Mouse (Mus musculus) MEL (cell line): ENCODE data around the gene Phxr2. TPM values are rescaled to one million over a fixed set of nuclear protein-coding genes. Genes with fewer than 3 reads are reported as not detected.

ENCODE experiments used
- DNase-seq: peaks from one replicate; pipeline ENCODE4 v3.0.0; 2011; ENCODE audit warnings: low read depth, low spot score
- H3K27ac ChIP-seq: 2 replicates; pipeline ENCODE4 v1.5.1; 2012; ENCODE audit warnings: low read depth, mild to moderate bottlenecking, control low read depth, low read length, moderate library complexity; ENCODE audit not compliant: control insufficient read depth
- H3K27me3 ChIP-seq, 2 experiments: fragments of 150-350 bp in 1 of 2; sonication (generic) in 1 of 2; 2 replicates each; pipeline ENCODE4 v1.6.1; 2012; ENCODE audit warnings: low read length in 2 of 2, mild to moderate bottlenecking in 2 of 2, improper control_type of control experiment in 1 of 2, moderate library complexity in 1 of 2; ENCODE audit not compliant: insufficient read depth in 2 of 2, control insufficient read depth in 1 of 2
- H3K36me3 ChIP-seq, 2 experiments: 2 replicates each; pipeline ENCODE4 v1.6.1; 2012 to 2014; ENCODE audit warnings: low read length in 2 of 2, improper control_type of control experiment in 1 of 2, inconsistent platforms in 1 of 2, mild to moderate bottlenecking in 1 of 2; ENCODE audit not compliant: insufficient read depth in 2 of 2, control insufficient read depth in 1 of 2
- H3K4me1 ChIP-seq, 2 experiments: fragments of 150-350 bp in 1 of 2; sonication (generic) in 1 of 2; 2 replicates each; pipeline ENCODE4 v1.6.1; 2012; ENCODE audit warnings: low read length in 2 of 2, improper control_type of control experiment in 1 of 2, mild to moderate bottlenecking in 1 of 2; ENCODE audit not compliant: insufficient read depth in 2 of 2, control insufficient read depth in 1 of 2
- H3K4me3 ChIP-seq, 2 experiments: fragments of 150-350 bp in 1 of 2; sonication (generic) in 1 of 2; 2 replicates each; pipeline ENCODE4 v1.5.1; 2012; ENCODE audit warnings: low read depth in 2 of 2, low read length in 2 of 2, mild to moderate bottlenecking in 2 of 2, moderate library complexity in 2 of 2, control low read depth in 1 of 2, improper control_type of control experiment in 1 of 2; ENCODE audit not compliant: control insufficient read depth in 1 of 2, insufficient read depth in 1 of 2
- H3K79me2 ChIP-seq: 2 replicates; pipeline ENCODE4 v1.6.1; 2012; ENCODE audit warnings: mild to moderate bottlenecking, low read length, moderate library complexity; ENCODE audit not compliant: control insufficient read depth, poor library complexity, insufficient read depth
- H3K9ac ChIP-seq: 2 replicates; pipeline ENCODE4 v1.6.1; 2012; ENCODE audit warnings: low read depth, mild to moderate bottlenecking, control low read depth, low read length, moderate library complexity; ENCODE audit not compliant: control insufficient read depth, poor library complexity, severe bottlenecking
- H3K9me3 ChIP-seq: fragments of 150-350 bp; sonication (generic); replicated peaks from 2 replicates; pipeline ENCODE4 v1.6.1; 2012; ENCODE audit warnings: mild to moderate bottlenecking, low read length, improper control_type of control experiment, moderate library complexity; ENCODE audit not compliant: insufficient read depth
- CHD1 ChIP-seq: IDR thresholded peaks from 2 replicates; pipeline ENCODE4 v1.6.1; 2012; ENCODE audit warnings: low read depth, mild to moderate bottlenecking, inconsistent platforms, low read length, improper control_type of control experiment
- CHD2 ChIP-seq: IDR thresholded peaks from 2 replicates; pipeline ENCODE4 v1.6.1; 2011; ENCODE audit warnings: low read length, improper control_type of control experiment
- CTCF ChIP-seq, 3 experiments: IDR thresholded peaks in 2 of 3; conservative IDR thresholded peaks in 1 of 3; 2 replicates each; pipeline ENCODE4 v1.5.1; 2011 to 2012; ENCODE audit warnings: low read length in 3 of 3, low read depth in 2 of 3, mild to moderate bottlenecking in 2 of 3, improper control_type of control experiment in 1 of 3, inconsistent platforms in 1 of 3, mixed read lengths in 1 of 3, moderate library complexity in 1 of 3; ENCODE audit not compliant: control insufficient read depth in 1 of 3, insufficient read depth in 1 of 3, poor library complexity in 1 of 3, severe bottlenecking in 1 of 3
- E2F4 ChIP-seq: IDR thresholded peaks from 2 replicates; pipeline ENCODE4 v1.6.1; 2011; ENCODE audit warnings: low read depth, low read length, improper control_type of control experiment, borderline replicate concordance
- ELF1 ChIP-seq: IDR thresholded peaks from 2 replicates; pipeline ENCODE4 v1.6.1; 2014; ENCODE audit warnings: low read depth, mild to moderate bottlenecking, inconsistent platforms, low read length, improper control_type of control experiment, moderate library complexity
- EP300 ChIP-seq, 2 experiments: IDR thresholded peaks; 2 replicates each; pipeline ENCODE4 v1.6.1; 2011; ENCODE audit warnings: improper control_type of control experiment in 2 of 2, low read length in 2 of 2, low read depth in 1 of 2, mild to moderate bottlenecking in 1 of 2
- ETS1 ChIP-seq: IDR thresholded peaks from 2 replicates; pipeline ENCODE4 v1.6.1; 2012; ENCODE audit warnings: low read depth, mild to moderate bottlenecking, inconsistent platforms, low read length, improper control_type of control experiment, moderate library complexity
- GATA1 ChIP-seq: IDR thresholded peaks from 2 replicates; pipeline ENCODE4 v1.6.1; 2011; ENCODE audit warnings: low read depth, low read length, improper control_type of control experiment
- KAT2A ChIP-seq: conservative IDR thresholded peaks from 2 replicates; pipeline ENCODE4 v1.6.1; 2012; ENCODE audit warnings: low read depth, low read length, improper control_type of control experiment, inconsistent platforms
- MAFK ChIP-seq: IDR thresholded peaks from 2 replicates; pipeline ENCODE4 v1.6.1; 2011; ENCODE audit warnings: low read depth, mild to moderate bottlenecking, low read length, improper control_type of control experiment, borderline replicate concordance
- MAZ ChIP-seq: IDR thresholded peaks from 2 replicates; pipeline ENCODE4 v1.6.1; 2012; ENCODE audit warnings: low read depth, mild to moderate bottlenecking, inconsistent platforms, low read length, improper control_type of control experiment
- MEF2A ChIP-seq: IDR thresholded peaks from 2 replicates; pipeline ENCODE4 v1.6.1; 2014; ENCODE audit warnings: low read depth, mild to moderate bottlenecking, inconsistent platforms, low read length, improper control_type of control experiment; ENCODE audit not compliant: poor library complexity, insufficient replicate concordance, severe bottlenecking; ENCODE audit errors: extremely low read depth
- MXI1 ChIP-seq: IDR thresholded peaks from 2 replicates; pipeline ENCODE4 v1.6.1; 2011; ENCODE audit warnings: mild to moderate bottlenecking, low read depth, low read length, improper control_type of control experiment
- MYB ChIP-seq: IDR thresholded peaks from 2 replicates; pipeline ENCODE4 v1.6.1; 2011; ENCODE audit warnings: mild to moderate bottlenecking, low read depth, low read length, improper control_type of control experiment
- MYC ChIP-seq: IDR thresholded peaks from 2 replicates; pipeline ENCODE4 v1.6.1; 2011; ENCODE audit warnings: low read depth, mild to moderate bottlenecking, low read length, improper control_type of control experiment, moderate library complexity
- NRF1 ChIP-seq: IDR thresholded peaks from 2 replicates; pipeline ENCODE4 v1.6.1; 2014; ENCODE audit warnings: low read depth, mild to moderate bottlenecking, inconsistent platforms, low read length, improper control_type of control experiment, moderate library complexity; ENCODE audit not compliant: poor library complexity, insufficient read depth, severe bottlenecking
- POLR2A ChIP-seq, 2 experiments: IDR thresholded peaks; 2 replicates each; pipeline ENCODE4 v1.6.1; 2011 to 2012; ENCODE audit warnings: low read length in 2 of 2, mild to moderate bottlenecking in 2 of 2, control low read depth in 1 of 2, improper control_type of control experiment in 1 of 2, low read depth in 1 of 2, moderate library complexity in 1 of 2; ENCODE audit not compliant: control insufficient read depth in 1 of 2, insufficient read depth in 1 of 2, poor library complexity in 1 of 2
- POLR2AphosphoS2 ChIP-seq: IDR thresholded peaks from 2 replicates; pipeline ENCODE4 v1.6.1; 2011; ENCODE audit warnings: low read length, improper control_type of control experiment
- POLR2AphosphoS5 ChIP-seq: IDR thresholded peaks from 2 replicates; pipeline ENCODE4 v1.6.1; 2012; ENCODE audit warnings: low read depth, borderline replicate concordance, mild to moderate bottlenecking, inconsistent platforms, low read length, moderate library complexity, mixed read lengths
- RAD21 ChIP-seq: IDR thresholded peaks from 2 replicates; pipeline ENCODE4 v1.6.1; 2011; ENCODE audit warnings: mild to moderate bottlenecking, low read depth, low read length, improper control_type of control experiment
- RCOR1 ChIP-seq: IDR thresholded peaks from 2 replicates; pipeline ENCODE4 v1.6.1; 2012; ENCODE audit warnings: low read depth, mild to moderate bottlenecking, inconsistent platforms, low read length, improper control_type of control experiment
- SIN3A ChIP-seq: IDR thresholded peaks from 2 replicates; pipeline ENCODE4 v1.6.1; 2012; ENCODE audit warnings: low read length, improper control_type of control experiment, inconsistent platforms
- TBP ChIP-seq: IDR thresholded peaks from 2 replicates; pipeline ENCODE4 v1.8.0; 2011; ENCODE audit warnings: low read depth, low read length, improper control_type of control experiment
- TCF12 ChIP-seq: IDR thresholded peaks from 2 replicates; pipeline ENCODE4 v1.6.1; 2014; ENCODE audit warnings: low read depth, mild to moderate bottlenecking, inconsistent platforms, low read length, improper control_type of control experiment, moderate library complexity
- UBTF ChIP-seq: IDR thresholded peaks from 2 replicates; pipeline ENCODE4 v1.6.1; 2012; ENCODE audit warnings: low read depth, mild to moderate bottlenecking, inconsistent platforms, low read length, improper control_type of control experiment, moderate library complexity, borderline replicate concordance; ENCODE audit not compliant: insufficient read depth
- USF1 ChIP-seq: IDR thresholded peaks from 2 replicates; pipeline ENCODE4 v1.6.1; 2014; ENCODE audit warnings: low read depth, mild to moderate bottlenecking, inconsistent platforms, low read length, improper control_type of control experiment, moderate library complexity
- USF2 ChIP-seq, 2 experiments: IDR thresholded peaks; 2 replicates each; pipeline ENCODE4 v1.6.1; 2011 to 2012; ENCODE audit warnings: improper control_type of control experiment in 2 of 2, low read length in 2 of 2, borderline replicate concordance in 1 of 2, inconsistent platforms in 1 of 2, low read depth in 1 of 2, mild to moderate bottlenecking in 1 of 2; ENCODE audit not compliant: insufficient read depth in 1 of 2
- ZC3H11A ChIP-seq: IDR thresholded peaks from 2 replicates; pipeline ENCODE4 v1.6.1; 2012; ENCODE audit warnings: low read depth, mild to moderate bottlenecking, inconsistent platforms, low read length, improper control_type of control experiment
- ZKSCAN1 ChIP-seq: IDR thresholded peaks from 2 replicates; pipeline ENCODE4 v1.6.1; 2012; ENCODE audit warnings: low read depth, mild to moderate bottlenecking, inconsistent platforms, low read length, improper control_type of control experiment, moderate library complexity
- ZNF384 ChIP-seq: IDR thresholded peaks from 2 replicates; pipeline ENCODE4 v1.6.1; 2012; ENCODE audit warnings: low read depth, mild to moderate bottlenecking, inconsistent platforms, low read length, improper control_type of control experiment
- polyA plus RNA-seq, 2 experiments: library from polyadenylated mRNA; stranded (reverse) in 1 of 2; unstranded in 1 of 2; fragments of >175 nt in 1 of 2; fragments of >200 nt in 1 of 2; gene quantifications; 2 replicates each; pipeline versions ENCODE4 v1.2.1 to v1.2.4; 2012; ENCODE audit warnings: low replicate concordance in 2 of 2, low read depth in 1 of 2; ENCODE audit not compliant: insufficient read length in 2 of 2, insufficient read depth in 1 of 2, missing spikeins in 1 of 2
- total RNA-seq: library from RNA; depleted of rRNA; stranded (reverse); fragments of 300-350 nt; gene quantifications from 2 replicates; pipeline ENCODE4 v1.2.3, GENCODE M21; 2012

The Phxr2 gene
- total and polyA plus RNA-seq, 3 experiments: not detected

DNA sequence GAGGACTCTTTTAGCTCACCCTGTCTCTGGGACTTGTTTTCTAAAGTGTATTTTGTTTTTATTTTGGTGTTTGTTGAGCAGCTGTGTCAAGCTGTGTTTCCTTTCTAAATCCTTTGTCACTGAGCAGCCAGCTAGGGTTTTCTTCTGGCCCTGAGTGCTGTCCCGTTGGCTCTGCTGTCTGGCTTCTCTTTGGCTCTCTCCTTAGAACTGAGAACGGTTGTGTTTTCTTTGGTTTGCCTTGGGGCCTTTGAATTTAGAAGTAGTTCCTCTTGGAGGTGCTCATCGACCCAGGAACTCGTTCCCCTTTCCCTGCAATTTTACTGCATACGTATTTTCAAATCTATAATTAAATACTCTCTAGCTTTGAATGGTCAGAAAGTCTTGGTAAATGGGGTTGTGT, 36.9 kb upstream of the Phxr2 start:
- no peak overlapping the region for H3K27ac ChIP-seq
- H3K9me3 ChIP-seq: no peaks in the 10 kb centered on the region
- DNase-seq: no peak
- H3K4me3 ChIP-seq: no peak overlapping the region
- peaks cover 0 to 2% of the 10 kb centered on the region in 2 experiments; a peak in 2 of 4 replicates for H3K36me3 ChIP-seq
- no peaks in the 10 kb centered on the region for H3K79me2 ChIP-seq
- H3K4me1 ChIP-seq: peaks cover 0 to 5% of the 10 kb centered on the region in 2 experiments; a peak in 1 of 4 replicates
- H3K27me3 ChIP-seq: no peaks in the 10 kb centered on the region
- TF ChIP-seq POLR2AphosphoS2 (no peak), MYB (no peak), RCOR1 (no peak), POLR2AphosphoS5 (no peak), KAT2A (no peak)
- H3K9ac ChIP-seq: no peak overlapping the region

DNA sequence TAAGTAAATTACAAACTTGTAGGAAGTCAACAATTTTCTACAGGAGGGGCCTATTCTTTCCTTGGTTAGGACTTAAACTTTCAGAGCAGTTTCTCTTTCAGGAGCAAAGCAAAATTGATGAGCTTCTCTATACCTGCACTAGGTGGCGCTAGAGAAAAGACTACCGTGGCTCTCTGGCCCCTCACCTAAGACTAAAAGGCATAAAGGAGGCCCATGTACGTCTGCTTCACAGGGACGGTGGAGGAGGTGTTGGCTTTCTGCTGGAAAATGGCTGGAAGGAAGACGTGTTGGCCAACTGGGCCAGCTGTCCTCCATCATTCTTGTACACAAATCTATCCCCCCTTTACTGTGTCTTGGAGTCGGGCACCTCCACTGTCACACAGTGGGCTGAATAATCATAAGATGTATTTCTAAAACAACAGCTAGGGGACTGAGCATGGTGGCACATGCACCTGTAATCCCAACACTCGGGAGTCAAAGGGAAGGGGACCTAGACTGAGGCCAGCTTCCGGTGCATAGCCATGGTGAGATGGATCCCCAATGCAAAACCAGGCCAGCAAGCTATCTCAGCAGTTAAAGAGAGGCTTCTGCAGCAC, 36.0 kb upstream of the Phxr2 start:
- Histone ChIP-seq H3K9ac (no peak overlapping the region), H3K36me3 (peaks cover 0 to 2% of the 10 kb centered on the region in 2 experiments; a peak in 2 of 4 replicates), H3K9me3 (no peaks in the 10 kb centered on the region), H3K27ac (no peak overlapping the region), H3K79me2 (no peaks in the 10 kb centered on the region), H3K27me3 (no peaks in the 10 kb centered on the region), H3K4me1 (peaks cover 0 to 5% of the 10 kb centered on the region in 2 experiments; a peak in 1 of 4 replicates), H3K4me3 (no peak overlapping the region)
- DNase-seq: peak; percentile 68
- TF ChIP-seq MAZ (no peak), RAD21 (peak; percentile 64), MAFK (no peak), USF1 (no peak), USF2 (IDR thresholded peaks at IDR 0.05; ENCODE audit: borderline replicate concordance in 1 of 2, insufficient read depth in 1 of 2, low read depth in 1 of 2, low read length in 2 of 2) (no peak), KAT2A (no peak), UBTF (no peak), CTCF (IDR thresholded peaks at IDR 0.05 in 2 of 3, conservative IDR thresholded peaks at IDR 0.05 in 1 of 3; ENCODE audit: control insufficient read depth in 1 of 3, insufficient read depth in 1 of 3, low read depth in 2 of 3, low read length in 3 of 3, poor library complexity in 1 of 3, severe bottlenecking in 1 of 3) (peak; percentile 66 to 79 (median 71)), ETS1 (no peak), POLR2AphosphoS2 (no peak), NRF1 (no peak), MYC (no peak), CHD1 (no peak), E2F4 (no peak), ZNF384 (no peak), ELF1 (no peak), MEF2A (no peak), GATA1 (no peak), TCF12 (no peak), TBP (0 out of 2 replicates have a peak, but pooled peaks have one; percentile 26), POLR2A (IDR thresholded peaks at IDR 0.05; ENCODE audit: control insufficient read depth in 1 of 2, insufficient read depth in 1 of 2, low read depth in 1 of 2, low read length in 2 of 2, poor library complexity in 1 of 2) (no peak), EP300 (IDR thresholded peaks at IDR 0.05; ENCODE audit: low read depth in 1 of 2, low read length in 2 of 2) (no peak), ZC3H11A (peak; percentile 31; the same call in 1 of the 2 replicates), CHD2 (no peak), SIN3A (no peak), RCOR1 (no peak), ZKSCAN1 (no peak), MXI1 (no peak)
